Mouse (Mus musculus): ENCODE measurements around the gene Akap2. TPM values are rescaled to one million over a fixed set of nuclear protein-coding genes. Genes with fewer than 3 reads are reported as not detected.

Gene Akap2
- total and polyA plus RNA-seq, 3 experiments, result 1.7 to 7.2 TPM; not detected in 1

- Histone ChIP-seq H3K4me1 (ENCODE audit: control insufficient read depth in 1 of 2, insufficient read depth in 2 of 2, low read length in 2 of 2) (no peaks in the 10 kb centered on the region), H3K9me3 (replicated peaks; ENCODE audit: insufficient read depth, low read length) (no peaks in the 10 kb centered on the region), H3K27me3 (ENCODE audit: control insufficient read depth in 1 of 2, insufficient read depth in 2 of 2, low read length in 2 of 2) (0 out of 4 replicates have a peak, but pooled peaks cover 0 to 1% of the 10 kb centered on the region in 2 experiments), H3K79me2 (ENCODE audit: control insufficient read depth, insufficient read depth, low read length, poor library complexity) (no peaks in the 10 kb centered on the region), H3K27ac (ENCODE audit: control insufficient read depth, low read depth, low read length) (no peak overlapping the region), H3K36me3 (ENCODE audit: control insufficient read depth in 1 of 2, insufficient read depth in 2 of 2, low read length in 2 of 2) (no peaks in the 10 kb centered on the region), H3K4me3 (ENCODE audit: control insufficient read depth in 1 of 2, insufficient read depth in 1 of 2, low read depth in 2 of 2, low read length in 2 of 2) (no peak overlapping the region), H3K9ac (ENCODE audit: control insufficient read depth, low read depth, low read length, poor library complexity, severe bottlenecking) (no peak overlapping the region)
- DNase-seq (ENCODE audit: low read depth, low spot score), result no peak
- no peak for TF ChIP-seq MYC (IDR thresholded peaks at IDR 0.05; ENCODE audit: low read depth, low read length)
- TF ChIP-seq TCF12 (IDR thresholded peaks at IDR 0.05; ENCODE audit: low read depth, low read length), result no peak
- TF ChIP-seq POLR2AphosphoS5 (IDR thresholded peaks at IDR 0.05; ENCODE audit: borderline replicate concordance, low read depth, low read length), result no peak
- no peak for TF ChIP-seq MYB (IDR thresholded peaks at IDR 0.05; ENCODE audit: low read depth, low read length)
- TF ChIP-seq TAL1 (IDR thresholded peaks at IDR 0.05; ENCODE audit: low read length), result no peak
- TF ChIP-seq POLR2AphosphoS2 (IDR thresholded peaks at IDR 0.05; ENCODE audit: low read length), result no peak
- TF ChIP-seq USF2 (IDR thresholded peaks at IDR 0.05; ENCODE audit: borderline replicate concordance in 1 of 2, insufficient read depth in 1 of 2, low read depth in 1 of 2, low read length in 2 of 2), result no peak
- no peak for TF ChIP-seq POLR2A (IDR thresholded peaks at IDR 0.05; ENCODE audit: control insufficient read depth in 1 of 2, insufficient read depth in 1 of 2, low read depth in 1 of 2, low read length in 2 of 2, poor library complexity in 1 of 2)
- TF ChIP-seq BHLHE40 (IDR thresholded peaks at IDR 0.05; ENCODE audit: borderline replicate concordance, low read depth, low read length), result no peak
- TF ChIP-seq MAZ (IDR thresholded peaks at IDR 0.05; ENCODE audit: low read depth, low read length), result no peak
- TF ChIP-seq RAD21 (IDR thresholded peaks at IDR 0.05; ENCODE audit: low read depth, low read length), result no peak
- TF ChIP-seq MXI1 (IDR thresholded peaks at IDR 0.05; ENCODE audit: low read depth, low read length), result no peak
- TF ChIP-seq USF1 (IDR thresholded peaks at IDR 0.05; ENCODE audit: low read depth, low read length), result no peak
- no peak for TF ChIP-seq ZNF384 (IDR thresholded peaks at IDR 0.05; ENCODE audit: low read depth, low read length)
- no peak for TF ChIP-seq ZKSCAN1 (IDR thresholded peaks at IDR 0.05; ENCODE audit: low read depth, low read length)
- no peak for TF ChIP-seq KAT2A (conservative IDR thresholded peaks at IDR 0.05; ENCODE audit: low read depth, low read length)
- TF ChIP-seq RCOR1 (IDR thresholded peaks at IDR 0.05; ENCODE audit: low read depth, low read length), result no peak
These were observed 42.1 kb upstream of the Akap2 start for GRCm38 (mm10) chr4:57675387-57675786.

GRCm38 (mm10) chr4:57677916-57678315 is 39.5 kb upstream of the Akap2 start:
- H3K27me3 ChIP-seq (ENCODE audit: control insufficient read depth in 1 of 2, insufficient read depth in 2 of 2, low read length in 2 of 2), result peaks cover 0 to 5% of the 10 kb centered on the region in 2 experiments; a peak in 1 of 4 replicates
- no peak overlapping the region for H3K9ac ChIP-seq (ENCODE audit: control insufficient read depth, low read depth, low read length, poor library complexity, severe bottlenecking)
- H3K36me3 ChIP-seq (ENCODE audit: control insufficient read depth in 1 of 2, insufficient read depth in 2 of 2, low read length in 2 of 2), result no peaks in the 10 kb centered on the region
- H3K4me3 ChIP-seq (ENCODE audit: control insufficient read depth in 1 of 2, insufficient read depth in 1 of 2, low read depth in 2 of 2, low read length in 2 of 2), result no peak overlapping the region
- no peaks in the 10 kb centered on the region for H3K4me1 ChIP-seq (ENCODE audit: control insufficient read depth in 1 of 2, insufficient read depth in 2 of 2, low read length in 2 of 2)
- H3K9me3 ChIP-seq (replicated peaks; ENCODE audit: insufficient read depth, low read length), result no peaks in the 10 kb centered on the region
- H3K79me2 ChIP-seq (ENCODE audit: control insufficient read depth, insufficient read depth, low read length, poor library complexity), result no peaks in the 10 kb centered on the region
- no peak for DNase-seq (ENCODE audit: low read depth, low spot score)
- TF ChIP-seq SMC3 (IDR thresholded peaks at IDR 0.05; ENCODE audit: low read depth, low read length), result no peak
- TF ChIP-seq CHD2 (IDR thresholded peaks at IDR 0.05; ENCODE audit: low read length), result no peak
- no peak for TF ChIP-seq RAD21 (IDR thresholded peaks at IDR 0.05; ENCODE audit: low read depth, low read length)
- no peak overlapping the region for H3K27ac ChIP-seq (ENCODE audit: control insufficient read depth, low read depth, low read length)
